Mouse (Mus musculus): ENCODE measurements around the gene Hdhd5. TPM values are rescaled to one million over a fixed set of nuclear protein-coding genes. Genes with fewer than 3 reads are reported as not detected.

Hdhd5 gene
- polyA plus RNA-seq, 1 experiment from 2014 or later, result 10.9 TPM

GRCm38 (mm10) chr6:120566911-120567909, 36.1 kb upstream of the Hdhd5 start:
- Histone ChIP-seq H3K4me3 (replicated peaks; ENCODE audit: low read depth, low read length) (no peak overlapping the region), H3K36me3 (ENCODE audit: control insufficient read depth, insufficient read depth, low read length) (no peaks in the 10 kb centered on the region), H3K27ac (replicated peaks; ENCODE audit: low read depth, low read length) (no peak overlapping the region), H3K27me3 (ENCODE audit: control insufficient read depth, insufficient read depth, low read length) (no peaks in the 10 kb centered on the region), H3K9ac (replicated peaks; ENCODE audit: low read length) (no peak overlapping the region), H3K4me2 (ENCODE audit: low read length) (no peak overlapping the region), H3K9me3 (ENCODE audit: control insufficient read depth, low read length) (no peaks in the 10 kb centered on the region), H3K4me1 (ENCODE audit: control insufficient read depth, insufficient read depth, low read length) (no peaks in the 10 kb centered on the region)
- DNase-seq (peak; percentile 42), ATAC-seq (ENCODE audit: low FRiP score, low TSS enrichment) (no peak)
- WGBS, result 56% methylated on average over 18 of the region's 18 CpGs

GRCm38 (mm10) chr6:120556641-120557040, 25.5 kb upstream of the Hdhd5 start:
- H3K9ac ChIP-seq (replicated peaks; ENCODE audit: low read length), result no peak overlapping the region
- H3K36me3 ChIP-seq (ENCODE audit: control insufficient read depth, insufficient read depth, low read length), result no peaks in the 10 kb centered on the region
- no peaks in the 10 kb centered on the region for H3K27me3 ChIP-seq (ENCODE audit: control insufficient read depth, insufficient read depth, low read length)
- 92% methylated on average over 8 of the region's 8 CpGs for WGBS
- no peak overlapping the region for H3K27ac ChIP-seq (replicated peaks; ENCODE audit: low read depth, low read length)
- H3K4me1 ChIP-seq (ENCODE audit: control insufficient read depth, insufficient read depth, low read length), result no peaks in the 10 kb centered on the region
- no peak overlapping the region for H3K4me3 ChIP-seq (replicated peaks; ENCODE audit: low read depth, low read length)
- no peak for DNase-seq
- H3K4me2 ChIP-seq (ENCODE audit: low read length), result no peak overlapping the region
- no peaks in the 10 kb centered on the region for H3K9me3 ChIP-seq (ENCODE audit: control insufficient read depth, low read length)
- ATAC-seq (ENCODE audit: low FRiP score, low TSS enrichment), result no peak

- DNase-seq, result no peak
- Histone ChIP-seq H3K4me2 (ENCODE audit: low read length) (no peak overlapping the region), H3K27me3 (ENCODE audit: control insufficient read depth, insufficient read depth, low read length) (no peaks in the 10 kb centered on the region), H3K9me3 (ENCODE audit: control insufficient read depth, low read length) (no peaks in the 10 kb centered on the region), H3K27ac (replicated peaks; ENCODE audit: low read depth, low read length) (no peak overlapping the region), H3K36me3 (ENCODE audit: control insufficient read depth, insufficient read depth, low read length) (no peaks in the 10 kb centered on the region), H3K4me3 (replicated peaks; ENCODE audit: low read depth, low read length) (no peak overlapping the region), H3K4me1 (ENCODE audit: control insufficient read depth, insufficient read depth, low read length) (no peaks in the 10 kb centered on the region), H3K9ac (replicated peaks; ENCODE audit: low read length) (no peak overlapping the region)
- 92% methylated on average over 6 of the region's 6 CpGs for WGBS
- no peak for ATAC-seq (ENCODE audit: low FRiP score, low TSS enrichment)
Measured at GRCm38 (mm10) chr6:120555983-120556567, 25.0 kb upstream of the Hdhd5 start.

GRCm38 (mm10) chr6:120555152-120555551, 24.0 kb upstream of the Hdhd5 start:
- 72% methylated on average over 1 of the region's 1 CpGs for WGBS
- Histone ChIP-seq H3K36me3 (ENCODE audit: control insufficient read depth, insufficient read depth, low read length) (no peaks in the 10 kb centered on the region), H3K4me1 (ENCODE audit: control insufficient read depth, insufficient read depth, low read length) (peaks cover 7% of the 10 kb centered on the region), H3K4me2 (ENCODE audit: low read length) (no peak overlapping the region), H3K27ac (replicated peaks; ENCODE audit: low read depth, low read length) (no peak overlapping the region), H3K9ac (replicated peaks; ENCODE audit: low read length) (no peak overlapping the region), H3K4me3 (replicated peaks; ENCODE audit: low read depth, low read length) (no peak overlapping the region), H3K9me3 (ENCODE audit: control insufficient read depth, low read length) (no peaks in the 10 kb centered on the region), H3K27me3 (ENCODE audit: control insufficient read depth, insufficient read depth, low read length) (no peaks in the 10 kb centered on the region)
- ATAC-seq (ENCODE audit: low FRiP score, low TSS enrichment), result no peak
- no peak for DNase-seq

- ATAC-seq (ENCODE audit: low FRiP score, low TSS enrichment) (peak; percentile 55; the same call in 1 of the 2 replicates), DNase-seq (peak; percentile 65)
- Histone ChIP-seq H3K27ac (replicated peaks; ENCODE audit: low read depth, low read length) (peak overlapping the region; percentile 55), H3K9me3 (ENCODE audit: control insufficient read depth, low read length) (no peaks in the 10 kb centered on the region), H3K9ac (replicated peaks; ENCODE audit: low read length) (no peak overlapping the region), H3K27me3 (ENCODE audit: control insufficient read depth, insufficient read depth, low read length) (no peaks in the 10 kb centered on the region), H3K4me1 (ENCODE audit: control insufficient read depth, insufficient read depth, low read length) (peaks cover 10% of the 10 kb centered on the region), H3K36me3 (ENCODE audit: control insufficient read depth, insufficient read depth, low read length) (no peaks in the 10 kb centered on the region), H3K4me2 (ENCODE audit: low read length) (no peak overlapping the region), H3K4me3 (replicated peaks; ENCODE audit: low read depth, low read length) (no peak overlapping the region)
- WGBS, result 4% methylated on average over 2 of the region's 2 CpGs
Measured at GRCm38 (mm10) chr6:120550173-120550572, 19.1 kb upstream of the Hdhd5 start.

- Histone ChIP-seq H3K4me2 (ENCODE audit: low read length) (no peak overlapping the region), H3K9ac (replicated peaks; ENCODE audit: low read length) (no peak overlapping the region)
- no peak for ATAC-seq (ENCODE audit: low FRiP score, low TSS enrichment)
Measured at GRCm38 (mm10) chr6:120548581-120548980, 17.5 kb upstream of the Hdhd5 start.

GRCm38 (mm10) chr6:120546973-120547372, 15.9 kb upstream of the Hdhd5 start:
- no peak for DNase-seq
- ATAC-seq (ENCODE audit: low FRiP score, low TSS enrichment), result no peak
- H3K36me3 ChIP-seq (ENCODE audit: control insufficient read depth, insufficient read depth, low read length), result no peaks in the 10 kb centered on the region
- H3K4me3 ChIP-seq (replicated peaks; ENCODE audit: low read depth, low read length), result no peak overlapping the region
- WGBS, result 89% methylated on average over 4 of the region's 4 CpGs
- H3K4me2 ChIP-seq (ENCODE audit: low read length), result no peak overlapping the region
- H3K9me3 ChIP-seq (ENCODE audit: control insufficient read depth, low read length), result no peaks in the 10 kb centered on the region
- H3K27me3 ChIP-seq (ENCODE audit: control insufficient read depth, insufficient read depth, low read length), result no peaks in the 10 kb centered on the region
- peaks cover 10% of the 10 kb centered on the region for H3K4me1 ChIP-seq (ENCODE audit: control insufficient read depth, insufficient read depth, low read length)
- H3K9ac ChIP-seq (replicated peaks; ENCODE audit: low read length), result no peak overlapping the region
- H3K27ac ChIP-seq (replicated peaks; ENCODE audit: low read depth, low read length), result no peak overlapping the region

More at GRCm38 (mm10) chr6:120548581-120548980, 17.5 kb upstream of the Hdhd5 start:
- peaks cover 10% of the 10 kb centered on the region for H3K4me1 ChIP-seq (ENCODE audit: control insufficient read depth, insufficient read depth, low read length)
- no peak overlapping the region for H3K4me3 ChIP-seq (replicated peaks; ENCODE audit: low read depth, low read length)
- 95% methylated on average over 3 of the region's 3 CpGs for WGBS
- no peak for DNase-seq
- H3K27me3 ChIP-seq (ENCODE audit: control insufficient read depth, insufficient read depth, low read length), result no peaks in the 10 kb centered on the region
- no peaks in the 10 kb centered on the region for H3K36me3 ChIP-seq (ENCODE audit: control insufficient read depth, insufficient read depth, low read length)
- H3K9me3 ChIP-seq (ENCODE audit: control insufficient read depth, low read length), result no peaks in the 10 kb centered on the region
- H3K27ac ChIP-seq (replicated peaks; ENCODE audit: low read depth, low read length), result no peak overlapping the region

GRCm38 (mm10) chr6:120546292-120546691, 15.2 kb upstream of the Hdhd5 start:
- WGBS, result 89% methylated on average over 3 of the region's 3 CpGs
- H3K27me3 ChIP-seq (ENCODE audit: control insufficient read depth, insufficient read depth, low read length), result no peaks in the 10 kb centered on the region
- no peaks in the 10 kb centered on the region for H3K9me3 ChIP-seq (ENCODE audit: control insufficient read depth, low read length)
- DNase-seq (no peak), ATAC-seq (ENCODE audit: low FRiP score, low TSS enrichment) (no peak)
- peaks cover 10% of the 10 kb centered on the region for H3K4me1 ChIP-seq (ENCODE audit: control insufficient read depth, insufficient read depth, low read length)
- H3K27ac ChIP-seq (replicated peaks; ENCODE audit: low read depth, low read length), result no peak overlapping the region
- H3K36me3 ChIP-seq (ENCODE audit: control insufficient read depth, insufficient read depth, low read length), result no peaks in the 10 kb centered on the region
- H3K4me2 ChIP-seq (ENCODE audit: low read length), result no peak overlapping the region
- no peak overlapping the region for H3K4me3 ChIP-seq (replicated peaks; ENCODE audit: low read depth, low read length)
- H3K9ac ChIP-seq (replicated peaks; ENCODE audit: low read length), result no peak overlapping the region

All from midbrain, embryonic 14.5 days (tissue).